Mouse (Mus musculus) urinary bladder, postnatal 14 days (tissue): ENCODE results near the gene Thap3.

Experiments
- DNase-seq: peaks from one replicate; pipeline ENCODE4 v3.0.0; 2021; ENCODE audit warnings: low spot score

Thap3 gene

GRCm38 (mm10) chr4:151983560-151983959 is 5.2 kb downstream of the Thap3 start:
- DNase-seq, result no peak

GRCm38 (mm10) chr4:151983043-151983442 is 5.8 kb downstream of the Thap3 start:
- DNase-seq, result no peak

GRCm38 (mm10) chr4:151981363-151981762 is 7.4 kb downstream of the Thap3 start:
- peak; percentile 78 for DNase-seq

GRCm38 (mm10) chr4:151980699-151981098 is 8.1 kb downstream of the Thap3 start:
- DNase-seq, result no peak

- DNase-seq, result peak; percentile 83
Measured at GRCm38 (mm10) chr4:151977748-151978147, 11.0 kb downstream of the Thap3 start.

GRCm38 (mm10) chr4:151975441-151975840 is 13.4 kb downstream of the Thap3 start:
- DNase-seq, result no peak

GRCm38 (mm10) chr4:151972221-151972967 is 16.4 kb downstream of the Thap3 start:
- no peak for DNase-seq

GRCm38 (mm10) chr4:151968204-151968921 is 20.4 kb downstream of the Thap3 start:
- DNase-seq, result no peak

- no peak for DNase-seq
Measured at GRCm38 (mm10) chr4:151962817-151963216, 26.0 kb downstream of the Thap3 start.

- DNase-seq, result no peak
Measured at GRCm38 (mm10) chr4:151960513-151960854, 28.3 kb downstream of the Thap3 start.

- no peak for DNase-seq
Measured at GRCm38 (mm10) chr4:151959849-151960512, 28.8 kb downstream of the Thap3 start.

GRCm38 (mm10) chr4:151957584-151958315 is 31.0 kb downstream of the Thap3 start:
- no peak for DNase-seq

- no peak for DNase-seq
Measured at GRCm38 (mm10) chr4:151955791-151956190, 33.0 kb downstream of the Thap3 start.

- no peak for DNase-seq
Measured at GRCm38 (mm10) chr4:151953209-151953608, 35.6 kb downstream of the Thap3 start.

GRCm38 (mm10) chr4:151948497-151949471 is 40.0 kb downstream of the Thap3 start:
- no peak for DNase-seq

GRCm38 (mm10) chr4:151946211-151946610 is 42.6 kb downstream of the Thap3 start:
- no peak for DNase-seq

GRCm38 (mm10) chr4:151938089-151938488 is 50.7 kb downstream of the Thap3 start:
- DNase-seq, result no peak

GRCm38 (mm10) chr4:151937441-151937840 is 51.4 kb downstream of the Thap3 start:
- DNase-seq, result no peak

- DNase-seq, result no peak
Measured at GRCm38 (mm10) chr4:151934215-151934572, 54.6 kb downstream of the Thap3 start.

- DNase-seq, result peak; percentile 89
Measured at GRCm38 (mm10) chr4:151933505-151934214, 55.1 kb downstream of the Thap3 start, which contains the start of gene Dnajc11. Gene Dnajc11, plus strand, starts transcription at chr4:151933691.
